Mouse (Mus musculus): ENCODE measurements around the gene Ret. TPM values are rescaled to one million over a fixed set of nuclear protein-coding genes. Genes with fewer than 3 reads are reported as not detected.

The Ret gene
- total RNA-seq (2021): 1 to 10 TPM; 6.4 to 7.9 TPM
- long read RNA-seq, experiment 1, full-length matches to known transcripts: 2 of 9 reads
- long read RNA-seq, experiment 1, partial matches to known transcripts: 5 of 9 reads
- long read RNA-seq, experiment 1, other reads (novel, unspliced or antisense): 2 of 9 reads
- long read RNA-seq, experiment 2, full-length matches to known transcripts: 2 of 7 reads
- long read RNA-seq, experiment 2, partial matches to known transcripts: 4 of 7 reads
- long read RNA-seq, experiment 2, other reads (novel, unspliced or antisense): 1 of 7 reads

DNA sequence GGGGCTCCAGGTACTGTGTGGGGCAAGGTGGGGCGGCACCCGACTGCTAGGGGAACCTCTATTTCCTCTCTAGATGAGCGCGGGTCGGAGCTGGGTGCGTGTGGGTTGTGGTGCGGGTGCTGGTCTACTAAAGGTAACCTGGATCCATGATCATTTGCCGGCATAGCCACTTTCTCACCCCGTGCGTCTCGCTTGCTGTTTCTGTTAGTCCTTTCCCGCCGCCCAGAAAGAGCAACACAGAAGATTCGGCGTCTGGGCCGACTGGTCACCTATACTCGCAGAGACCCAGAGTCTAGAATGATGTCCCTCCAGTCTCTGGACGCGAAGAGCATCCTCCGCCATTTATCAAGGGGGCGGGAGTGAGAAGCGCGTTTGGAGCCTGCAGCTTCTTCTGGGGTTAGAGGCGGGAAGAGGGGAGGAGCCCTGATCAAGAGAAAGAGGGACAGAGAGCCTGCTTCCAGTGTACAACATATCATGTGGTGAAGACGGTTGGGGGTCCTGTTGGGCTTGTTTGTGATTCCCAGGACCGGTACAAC lies at the start of gene Ret:
TSS of gene Ret (minus strand) at position 279 of the 536 bp plus-strand sequence.
- peak in 1 of 2 experiments; percentile 18 for DNase-seq
- intact Hi-C loops (cut with DNase I): no loop called here

DNA sequence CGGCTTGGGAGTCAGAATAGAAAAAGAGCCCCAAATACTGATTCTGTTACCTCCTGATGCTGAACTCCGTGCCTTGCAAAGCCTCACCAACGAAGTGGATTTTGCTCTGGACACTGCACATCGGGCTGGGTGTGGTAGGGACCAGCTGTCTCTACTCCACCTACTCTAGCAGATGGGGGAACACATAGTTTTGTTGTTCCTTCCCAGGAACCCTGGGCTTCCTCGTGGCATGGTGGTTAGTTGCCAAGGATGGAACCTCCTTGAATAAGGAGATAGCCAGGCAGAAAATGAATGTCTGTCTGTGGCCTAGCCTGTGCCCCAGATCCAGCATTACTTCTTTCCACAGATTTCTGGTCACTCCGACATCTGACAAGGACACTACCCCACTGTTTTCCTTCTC lies 49.6 kb upstream of the Ret start:
- intact Hi-C loops (cut with DNase I): no loop called here
- DNase-seq: no peak

DNA sequence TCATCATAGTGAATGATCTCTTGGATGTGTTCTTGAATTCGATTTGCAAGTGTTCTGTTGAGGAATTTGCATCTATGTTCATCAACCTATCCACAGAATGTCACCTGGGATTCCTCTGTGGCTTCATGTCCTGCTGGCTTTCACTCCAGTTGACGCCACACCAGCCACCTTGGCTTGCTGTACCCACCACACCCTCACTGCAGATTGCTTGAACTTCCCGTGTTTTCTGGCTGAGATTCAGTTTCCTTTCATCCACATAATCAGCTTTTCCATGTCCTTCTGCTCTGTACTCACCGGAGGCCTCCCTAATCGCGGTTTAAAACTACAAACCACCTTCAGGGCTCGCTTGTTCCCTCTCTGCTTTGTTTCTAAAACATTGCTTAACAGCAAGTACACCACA lies 46.6 kb upstream of the Ret start:
- intact Hi-C loops (cut with DNase I): no loop called here
- no peak for DNase-seq

DNA sequence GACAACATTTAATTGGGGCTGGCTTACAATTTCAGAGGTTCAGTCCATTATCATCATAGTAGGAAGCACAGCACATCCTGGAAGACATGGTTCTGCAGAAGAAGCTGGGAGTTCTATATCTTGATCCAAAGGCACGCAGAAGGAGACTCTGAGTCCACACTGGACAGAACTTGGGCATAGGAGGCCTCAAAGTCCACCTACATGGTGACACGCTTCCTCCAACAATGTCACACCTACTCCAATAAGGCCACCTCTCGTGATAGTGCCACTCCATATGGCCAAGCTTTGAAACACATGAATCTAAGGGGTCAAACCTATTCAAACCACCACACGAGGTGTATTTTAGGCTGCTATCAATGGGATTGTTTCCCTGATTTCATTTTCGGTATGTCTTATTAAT lies 45.4 kb upstream of the Ret start:
- no peak for DNase-seq
- intact Hi-C loops (cut with DNase I): no loop called here

DNA sequence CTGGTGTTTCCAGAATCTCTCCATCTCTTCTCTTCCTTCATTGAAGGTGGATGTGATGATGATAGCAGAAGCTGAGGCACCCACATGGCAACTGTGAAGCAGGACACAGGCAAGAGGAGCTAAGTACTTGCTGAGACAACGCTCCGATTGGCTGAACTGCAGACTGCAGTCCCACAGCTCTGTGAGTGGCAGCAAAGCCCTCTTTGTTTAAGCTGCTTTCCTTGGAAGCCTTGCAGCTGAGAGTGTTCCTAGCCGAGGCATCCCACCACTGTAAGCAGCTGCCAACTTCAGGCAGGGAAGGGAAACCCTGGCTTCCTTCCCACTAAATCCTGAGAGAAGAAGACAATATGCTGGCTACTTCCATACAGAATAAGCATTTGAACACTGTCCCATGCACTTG lies 28.6 kb upstream of the Ret start:
- intact Hi-C loops (cut with DNase I): no loop called here
- no peak for DNase-seq

DNA sequence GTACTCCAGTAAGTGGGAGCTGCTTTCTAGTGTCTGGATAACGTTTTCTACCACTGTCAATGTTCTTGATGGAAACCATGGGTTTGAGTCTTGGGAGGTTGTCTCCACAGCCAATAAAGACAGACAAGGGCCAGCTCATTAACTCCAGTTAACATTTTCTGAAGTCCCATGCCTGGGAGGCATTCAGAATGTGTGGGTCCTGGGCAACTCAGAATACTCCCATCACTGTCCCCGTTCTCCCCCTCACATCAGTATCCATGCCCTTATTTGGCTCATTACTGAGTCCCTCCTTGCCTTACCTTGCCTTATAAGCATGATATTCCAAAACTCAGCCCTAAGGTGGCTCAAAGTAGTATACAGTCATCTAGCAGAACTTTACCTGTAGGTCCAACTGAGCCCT lies 25.0 kb upstream of the Ret start:
- no peak for DNase-seq
- intact Hi-C loops (cut with DNase I): no loop called here

DNA sequence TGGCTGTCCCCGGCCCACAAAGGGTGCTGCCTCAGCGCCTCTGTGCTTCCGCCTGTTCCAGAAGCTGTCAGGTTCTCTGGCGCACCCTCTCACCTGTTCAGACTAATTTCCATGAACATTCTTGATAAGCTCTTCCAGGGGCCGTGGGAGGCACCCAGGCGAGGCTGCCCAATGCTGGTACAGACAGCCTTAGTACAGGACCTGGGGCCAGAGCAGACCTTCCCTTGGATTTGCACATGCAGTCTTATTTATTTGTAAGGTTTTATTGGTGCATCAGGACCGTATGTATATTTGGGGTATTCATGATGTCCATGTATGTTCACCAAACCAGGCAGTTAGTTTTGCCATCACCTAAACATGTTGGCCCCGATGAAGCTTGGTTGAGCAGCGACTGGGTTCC lies 18.2 kb upstream of the Ret start:
- intact Hi-C loops (cut with DNase I): no loop called here

DNA sequence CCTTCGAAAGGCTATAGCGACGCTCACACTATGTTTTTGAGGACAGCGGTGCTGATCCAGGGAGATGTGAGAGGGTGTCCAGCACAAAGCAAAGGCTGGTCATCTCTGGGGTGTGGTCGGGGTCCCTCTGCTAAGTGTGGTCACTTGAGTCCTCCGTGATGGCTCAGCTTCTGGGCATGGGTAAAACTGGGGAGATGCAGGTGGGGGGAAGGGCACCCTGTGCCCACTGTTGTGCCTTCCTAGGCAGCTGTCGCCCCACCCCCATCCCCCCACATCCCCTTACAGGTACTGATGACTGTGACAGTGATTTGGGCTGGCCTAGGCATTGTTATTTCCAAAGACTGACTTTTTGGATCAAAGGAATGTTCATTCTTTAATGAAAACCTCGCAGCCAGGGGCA lies 10.8 kb upstream of the Ret start:
- DNase-seq: no peak
- intact Hi-C loops (cut with DNase I): no loop called here

More for the DNA sequence above, 18.2 kb upstream of the Ret start:
- no peak for DNase-seq

DNA sequence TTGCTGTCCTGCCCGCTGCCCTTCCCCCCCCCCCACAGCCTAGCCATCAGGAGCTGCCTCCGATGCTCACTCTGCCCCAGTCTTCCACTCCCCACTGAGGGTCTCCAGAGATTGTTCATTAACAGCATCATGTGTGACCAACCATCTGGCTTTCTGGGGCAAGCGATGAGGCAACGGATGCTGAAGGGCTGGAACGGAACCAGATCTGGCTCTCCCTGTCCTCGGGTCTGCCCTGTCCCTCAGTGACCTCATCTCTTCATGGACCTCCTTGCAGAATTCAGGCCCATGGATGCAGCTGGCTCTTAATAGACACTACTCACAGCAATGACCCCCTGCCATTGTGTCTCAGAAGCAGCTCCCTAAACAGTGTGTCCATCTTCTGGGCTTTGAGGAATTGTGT lies 8.9 kb upstream of the Ret start:
- DNase-seq: peak; percentile 16 to 28
- intact Hi-C loops (cut with DNase I): no loop called here

DNA sequence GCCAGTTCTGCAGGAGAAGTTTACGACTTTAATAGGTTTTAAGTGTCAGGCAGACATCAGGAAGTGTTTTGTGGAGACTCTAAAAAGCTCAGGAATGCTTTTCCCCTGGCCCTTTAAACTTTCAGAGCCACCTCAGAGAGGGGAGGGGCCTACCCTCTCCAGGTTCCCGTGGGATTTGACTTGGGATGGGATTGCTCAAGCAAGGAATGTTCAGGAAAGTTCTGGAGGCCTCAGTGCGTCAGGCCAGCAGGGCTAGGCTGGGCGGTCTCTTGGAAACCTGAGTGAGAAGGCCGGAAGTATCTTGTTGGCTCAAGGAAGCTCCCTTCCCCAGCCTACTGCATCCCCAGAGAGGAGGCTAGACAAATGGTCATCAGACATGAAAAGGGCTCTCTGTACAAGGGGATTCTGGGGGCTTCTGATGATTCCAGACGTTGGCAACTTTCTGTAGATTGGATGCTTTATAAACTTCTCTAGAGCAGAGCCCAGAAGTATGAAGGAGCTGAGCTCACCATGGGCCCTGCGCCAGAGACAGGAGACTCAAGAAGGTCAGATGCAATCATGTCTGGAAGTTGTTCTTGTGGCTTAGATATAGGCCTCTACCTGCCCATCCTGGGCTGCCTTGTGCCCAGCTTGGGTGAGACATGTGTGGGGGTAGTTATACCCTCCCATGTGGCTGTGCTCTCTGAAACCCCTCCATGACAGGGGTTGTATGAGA lies 7.8 kb upstream of the Ret start:
- intact Hi-C loops (cut with DNase I): no loop called here
- DNase-seq: peak; percentile 40 to 43

DNA sequence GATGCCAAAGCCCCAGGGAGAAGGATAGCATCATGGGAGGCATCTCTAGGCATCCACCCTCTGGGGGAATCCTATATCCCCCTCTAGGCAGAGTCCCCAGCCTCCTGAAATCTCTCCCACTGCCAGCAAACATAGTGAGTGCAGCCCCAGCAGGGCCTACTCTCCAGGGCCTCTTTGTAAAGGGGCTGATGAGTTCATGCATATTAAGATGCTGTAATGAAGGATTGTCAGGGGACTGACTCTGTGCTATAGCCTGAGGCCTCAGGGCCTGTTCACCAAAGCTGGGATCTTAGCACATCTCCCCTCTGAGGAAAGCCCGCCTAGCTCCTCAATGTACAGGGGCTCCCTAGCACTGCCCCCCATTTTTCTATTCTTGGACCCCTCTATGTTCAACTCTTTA lies 6.6 kb upstream of the Ret start:
- DNase-seq: no peak
- intact Hi-C loops (cut with DNase I): no loop called here

DNA sequence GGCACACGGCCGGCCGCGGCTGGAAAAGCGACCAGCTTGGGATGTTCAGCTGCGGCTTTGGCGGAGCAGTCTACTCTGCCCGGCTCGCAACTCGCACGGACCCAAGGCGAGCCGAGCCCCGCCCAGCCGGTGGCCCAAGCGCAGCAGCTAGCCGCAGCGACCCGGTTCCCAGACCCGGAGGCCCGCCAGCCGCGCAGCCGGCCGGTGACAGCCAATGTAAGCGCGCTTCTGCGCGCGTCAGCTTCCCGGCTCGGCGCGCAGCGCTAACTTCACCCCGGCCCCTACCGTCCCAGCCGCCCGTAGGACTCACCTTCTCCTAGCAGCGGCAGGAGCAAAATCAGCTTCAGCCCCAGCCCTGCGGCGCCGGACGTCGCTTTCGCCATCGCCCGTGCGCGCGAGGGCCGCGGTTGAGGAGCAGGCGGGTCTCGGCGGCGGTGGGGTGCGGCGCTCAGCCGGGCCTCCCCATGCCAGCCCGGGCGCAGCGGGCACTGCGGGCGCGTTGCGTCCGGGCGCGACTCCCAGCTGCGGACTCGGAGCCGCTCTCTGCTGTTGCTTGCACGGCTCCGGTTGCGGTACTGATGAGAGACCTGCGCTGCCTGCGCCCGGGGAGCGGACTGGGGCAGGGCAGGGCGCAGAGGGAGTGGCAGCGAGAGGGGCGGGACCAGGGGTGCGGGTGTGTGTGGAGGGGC lies 623 bp downstream of the Ret start:
- intact Hi-C loops (cut with DNase I): no loop called here
- DNase-seq: peak; percentile 60 to 70

DNA sequence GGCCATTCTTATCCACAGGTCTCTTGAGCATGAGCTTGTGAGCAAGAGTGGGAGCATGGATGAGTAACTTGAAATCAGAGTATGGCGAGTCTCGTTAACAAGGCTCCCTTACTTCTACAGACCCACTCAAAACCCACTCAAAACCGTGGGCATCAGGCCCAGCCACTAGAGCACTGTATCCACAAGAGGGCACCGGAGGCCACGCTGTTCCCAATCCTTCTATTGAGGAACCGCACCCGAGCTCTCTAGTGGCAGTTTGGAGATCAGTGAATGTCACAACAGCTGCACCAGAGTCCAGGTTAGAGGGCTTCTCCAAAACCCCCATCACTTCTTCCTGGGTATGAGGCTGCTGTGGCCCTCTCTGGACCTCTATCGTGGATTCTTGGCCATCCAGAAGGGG lies 2.4 kb downstream of the Ret start:
- DNase-seq: peak; percentile 52 to 67
- intact Hi-C loops (cut with DNase I): loop anchor here (1.0 kb wide), 1 partner anchor 184 kb away; no protein-coding TSS in a partner anchor

DNA sequence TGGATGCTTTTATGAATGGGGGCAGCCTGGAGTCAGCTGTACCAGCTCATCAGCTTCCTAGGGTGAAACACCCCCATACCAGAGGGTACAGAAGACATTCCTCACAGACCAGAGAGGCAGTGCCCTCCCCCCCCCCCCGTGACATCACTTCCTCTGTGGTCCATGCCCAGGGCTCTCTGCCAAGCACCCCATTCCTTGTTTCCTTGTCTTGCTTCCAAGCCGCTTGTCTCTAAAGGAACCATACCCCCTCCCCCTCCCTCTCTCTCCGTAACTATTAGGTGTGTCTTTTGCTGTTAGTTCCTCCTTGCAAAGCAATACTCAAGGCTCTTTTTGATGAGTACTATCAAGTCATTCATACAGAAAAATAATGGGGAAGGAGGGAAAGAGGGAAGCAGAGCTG lies 4.6 kb downstream of the Ret start:
- intact Hi-C loops (cut with DNase I): no loop called here
- no peak for DNase-seq

DNA sequence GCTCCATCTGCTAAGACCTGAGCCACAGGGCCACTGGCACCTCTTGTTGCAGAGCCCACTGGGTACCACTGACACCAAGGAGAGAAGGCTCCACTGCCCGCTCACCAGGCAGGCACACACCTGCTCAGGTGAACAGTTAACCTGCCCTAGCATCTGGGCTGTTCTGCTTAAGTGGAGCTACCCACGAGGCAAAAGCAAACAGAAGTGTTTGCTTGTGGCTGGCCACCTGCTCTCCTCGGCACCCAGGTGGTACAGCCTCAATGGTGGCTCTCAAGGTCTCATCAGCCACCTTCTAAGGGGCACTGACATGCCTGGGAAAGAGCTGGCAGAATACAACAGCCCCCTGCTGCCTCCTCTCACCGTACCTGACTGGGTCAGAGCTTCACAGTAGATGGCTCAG lies 5.3 kb downstream of the Ret start:
- no peak for DNase-seq
- intact Hi-C loops (cut with DNase I): no loop called here

DNA sequence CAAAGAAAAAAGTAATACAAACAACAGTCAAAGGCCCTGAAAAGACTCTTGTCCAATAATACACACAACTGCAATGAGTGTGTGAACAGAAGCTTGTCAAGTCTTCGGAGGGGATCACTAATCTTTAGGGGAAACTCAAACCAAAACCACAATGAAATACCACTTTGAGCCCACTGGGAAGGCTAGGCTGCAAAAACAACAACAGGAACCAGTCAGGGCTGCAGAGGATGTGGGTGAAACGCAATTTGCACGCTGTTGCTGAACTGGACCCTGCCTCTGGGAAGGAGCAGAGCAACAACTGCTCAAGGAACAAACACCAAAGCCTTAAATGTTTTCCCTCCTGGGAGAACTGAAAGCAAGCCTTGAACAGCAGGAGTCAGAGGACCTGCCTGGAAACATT lies 7.8 kb downstream of the Ret start:
- intact Hi-C loops (cut with DNase I): no loop called here
- DNase-seq: no peak

DNA sequence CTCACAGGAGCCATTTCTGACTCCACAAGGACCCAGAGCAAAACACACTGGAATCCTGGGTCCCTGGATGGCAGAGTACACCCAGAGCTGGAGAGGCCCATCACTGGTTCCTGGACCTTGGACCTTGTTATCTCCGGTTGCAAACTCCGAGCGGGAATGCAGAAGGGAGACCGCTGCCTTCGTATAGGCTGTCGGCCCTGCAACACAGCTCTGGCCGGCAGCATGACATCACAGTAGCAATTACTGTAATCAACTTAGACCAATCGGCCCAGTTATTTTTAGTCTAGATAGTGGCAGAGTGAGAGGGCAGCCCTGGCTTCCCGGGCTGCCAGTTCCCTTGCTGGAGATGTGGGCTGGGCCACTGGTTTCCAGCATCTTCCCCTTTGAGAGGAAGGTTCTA lies 8.9 kb downstream of the Ret start:
- intact Hi-C loops (cut with DNase I): no loop called here
- DNase-seq: no peak

DNA sequence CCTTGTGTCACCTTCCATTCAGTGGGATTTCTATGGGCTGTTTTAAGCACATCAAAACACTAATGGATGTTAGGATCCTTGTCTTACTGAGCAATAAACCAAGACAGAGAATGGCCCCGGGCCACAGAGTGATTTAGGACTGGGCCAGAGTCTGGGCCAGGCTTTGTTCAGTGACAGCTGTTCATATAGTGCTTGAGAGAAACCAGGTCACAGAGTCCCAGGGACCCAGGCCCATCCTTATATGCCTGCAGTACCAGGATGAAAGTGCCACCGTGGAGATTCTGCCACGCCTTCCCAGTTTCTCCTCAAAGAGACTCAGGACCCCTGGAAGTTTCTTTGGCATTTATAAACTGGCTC lies 10.3 kb downstream of the Ret start:
- intact Hi-C loops (cut with DNase I): no loop called here
- no peak for DNase-seq

DNA sequence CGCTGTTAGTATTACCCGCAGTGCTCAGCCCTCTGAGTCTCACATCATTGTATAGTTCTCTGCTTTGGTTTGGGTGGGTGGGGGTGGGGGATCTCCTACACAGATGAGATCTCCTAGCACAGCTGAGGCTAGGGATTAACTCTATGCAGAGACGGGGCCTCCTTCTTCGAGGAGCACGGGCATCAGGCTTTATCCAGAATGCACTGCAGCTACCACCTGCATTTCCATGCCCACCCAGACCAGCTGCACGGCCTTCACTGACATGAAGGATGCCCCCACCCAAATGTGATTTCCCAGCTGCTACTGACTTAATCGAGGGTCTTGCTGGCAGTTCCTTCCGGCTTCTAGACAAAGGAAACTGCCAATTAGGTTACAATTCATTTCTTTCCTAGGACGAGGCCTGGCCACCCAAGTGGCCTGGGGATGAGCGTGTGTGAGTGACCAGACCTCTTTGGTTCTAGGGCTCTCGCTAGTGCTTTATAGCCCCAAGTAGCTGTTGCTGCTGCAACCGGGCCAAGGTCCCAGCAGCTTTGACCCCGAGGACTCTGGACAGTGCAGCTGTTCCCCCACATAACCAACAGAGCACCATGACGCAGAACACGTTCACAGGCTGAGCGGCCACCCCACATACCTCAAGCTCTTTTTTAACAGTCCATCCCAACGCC lies 10.8 kb downstream of the Ret start:
- intact Hi-C loops (cut with DNase I): no loop called here
- DNase-seq: no peak

DNA sequence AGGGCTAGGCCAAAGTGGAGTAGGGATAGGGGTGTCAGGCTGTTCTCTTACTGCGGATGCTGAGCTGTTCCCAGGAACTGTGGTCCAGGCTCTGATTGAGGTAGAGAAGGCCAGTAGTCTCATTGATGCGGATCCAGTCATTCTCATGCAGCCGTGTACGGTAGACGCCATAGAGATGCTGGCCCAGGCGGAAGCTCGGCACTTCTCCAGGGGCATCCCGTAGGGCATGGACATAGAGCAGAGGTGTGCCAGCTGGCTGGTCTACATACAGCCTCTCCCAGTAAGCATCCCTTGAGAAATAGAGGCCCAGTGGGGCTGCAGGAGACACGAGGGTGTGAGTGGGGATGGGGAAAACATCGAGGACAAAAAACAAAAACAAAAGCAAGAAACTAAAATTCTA lies 13.4 kb downstream of the Ret start:
- DNase-seq: no peak
- intact Hi-C loops (cut with DNase I): no loop called here

DNA sequence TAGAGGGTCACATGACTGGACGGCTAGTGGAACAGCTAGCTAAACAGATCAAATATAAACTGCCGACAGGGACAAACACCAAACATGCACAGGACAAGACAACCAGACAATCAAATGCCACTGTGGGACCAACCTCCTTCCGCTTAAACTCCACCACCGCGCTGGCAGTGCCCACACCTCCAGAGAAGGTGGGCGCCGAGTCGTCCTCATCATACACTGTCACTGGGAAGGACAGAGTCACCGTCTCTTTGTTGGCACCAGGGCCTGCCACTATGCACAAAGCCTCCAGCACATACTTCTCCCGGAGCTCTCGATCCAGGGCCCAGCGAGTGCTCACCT lies 17.5 kb downstream of the Ret start:
- intact Hi-C loops (cut with DNase I): no loop called here
- no peak for DNase-seq
